Mouse (Mus musculus): Measurements from ENCODE around the gene Retsat. TPM values are rescaled to one million over a fixed set of nuclear protein-coding genes. Genes with fewer than 3 reads are reported as not detected.

Gene Retsat
- total RNA-seq, 2 experiments from 2014 or later = 55.9 to 73.4 TPM

GRCm38 (mm10) chr6:72588307-72588706, 10.0 kb upstream of the Retsat start:
- DNase-seq = no peak

GRCm38 (mm10) chr6:72590111-72590510, 8.2 kb upstream of the Retsat start:
- no peak for DNase-seq

- DNase-seq = peak; percentile 82
Observed at GRCm38 (mm10) chr6:72593011-72593803, 5.1 kb upstream of the Retsat start.

- DNase-seq = no peak
Observed at GRCm38 (mm10) chr6:72593914-72594313, 4.4 kb upstream of the Retsat start.

- DNase-seq = no peak
Observed at GRCm38 (mm10) chr6:72597083-72597874, 996 bp upstream of the Retsat start.

- peak; percentile 25 for DNase-seq
Observed at GRCm38 (mm10) chr6:72598791-72599557, 699 bp downstream of the Retsat start.

GRCm38 (mm10) chr6:72600216-72600615, 1.9 kb downstream of the Retsat start:
- DNase-seq = no peak

GRCm38 (mm10) chr6:72600771-72601170, 2.5 kb downstream of the Retsat start:
- DNase-seq = no peak

- DNase-seq = peak; percentile 61
Observed at GRCm38 (mm10) chr6:72601732-72602131, 3.5 kb downstream of the Retsat start.

- no peak for DNase-seq
Observed at GRCm38 (mm10) chr6:72604066-72604465, 5.8 kb downstream of the Retsat start.

GRCm38 (mm10) chr6:72607060-72607459, 8.8 kb downstream of the Retsat start:
- DNase-seq = no peak

GRCm38 (mm10) chr6:72607676-72608075, 9.4 kb downstream of the Retsat start:
- no peak for DNase-seq

GRCm38 (mm10) chr6:72608662-72609184, 10.4 kb downstream of the Retsat start:
- no peak for DNase-seq

- no peak for DNase-seq
Observed at GRCm38 (mm10) chr6:72610261-72610660, 12.0 kb downstream of the Retsat start.

- no peak for DNase-seq
Observed at GRCm38 (mm10) chr6:72615151-72615550, 16.9 kb downstream of the Retsat start.

GRCm38 (mm10) chr6:72615561-72616375, 17.5 kb downstream of the Retsat start:
- DNase-seq = no peak

GRCm38 (mm10) chr6:72616643-72617288, 18.5 kb downstream of the Retsat start, which contains the start of gene Tgoln1:
Tgoln1 (minus strand) TSS chr6:72617000.
- peak; percentile 93 for DNase-seq

- no peak for DNase-seq
Observed at GRCm38 (mm10) chr6:72619734-72620532, 21.7 kb downstream of the Retsat start.

- DNase-seq = no peak
Observed at GRCm38 (mm10) chr6:72620920-72621319, 22.6 kb downstream of the Retsat start.

GRCm38 (mm10) chr6:72622917-72623316, 24.6 kb downstream of the Retsat start:
- no peak for DNase-seq

Data from gastrocnemius, postnatal 25 days (tissue).